Mouse (Mus musculus): Measurements from ENCODE around the gene Fam163a. TPM values are rescaled to one million over a fixed set of nuclear protein-coding genes. Genes with fewer than 3 reads are reported as not detected.

Fam163a gene
- polyA plus RNA-seq, 1 experiment from 2014 or later, result 3.0 TPM

DNA sequence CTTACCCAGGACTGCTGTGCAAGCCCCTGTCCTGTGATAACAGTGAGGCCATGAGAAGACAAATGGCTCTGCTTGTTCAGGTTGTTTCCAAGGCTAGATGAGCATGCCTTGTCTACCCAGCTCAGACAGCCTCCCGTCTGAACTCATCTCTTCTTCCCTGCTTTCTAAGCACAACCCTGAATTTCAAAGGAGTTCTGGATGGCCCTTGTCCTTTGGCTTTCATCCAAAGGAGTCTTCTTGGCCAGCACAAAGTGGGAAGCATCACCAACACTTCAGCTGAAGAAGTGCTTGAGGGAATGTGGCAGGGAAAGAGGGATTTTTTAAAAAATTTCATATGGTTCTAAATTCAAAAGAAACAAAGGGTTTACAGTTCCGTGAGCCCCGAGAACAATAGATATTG is 3.8 kb downstream of the Fam163a start:
- no peaks in the 10 kb centered on the region for H3K36me3 ChIP-seq
- no peak overlapping the region for H3K4me2 ChIP-seq
- peaks cover 33% of the 10 kb centered on the region for H3K4me1 ChIP-seq (replicated peaks)
- H3K9me3 ChIP-seq (replicated peaks), result 0 out of 2 replicates have a peak, but pooled peaks cover 5% of the 10 kb centered on the region
- ATAC-seq (ENCODE audit: insufficient number of reproducible peaks, low FRiP score), result no peak
- no peak overlapping the region for H3K9ac ChIP-seq
- H3K27ac ChIP-seq (ENCODE audit: poor library complexity, severe bottlenecking), result no peak overlapping the region
- no peak overlapping the region for H3K4me3 ChIP-seq
- WGBS, result 80% methylated on average over 3 of the region's 3 CpGs
- H3K27me3 ChIP-seq (replicated peaks), result peaks cover 38% of the 10 kb centered on the region

- WGBS, result 85% methylated on average over 4 of the region's 4 CpGs
- H3K4me3 ChIP-seq, result no peak overlapping the region
- H3K36me3 ChIP-seq, result no peaks in the 10 kb centered on the region
Observed at GRCm38 (mm10) chr1:156197588-156197987, 7.2 kb downstream of the Fam163a start.

DNA sequence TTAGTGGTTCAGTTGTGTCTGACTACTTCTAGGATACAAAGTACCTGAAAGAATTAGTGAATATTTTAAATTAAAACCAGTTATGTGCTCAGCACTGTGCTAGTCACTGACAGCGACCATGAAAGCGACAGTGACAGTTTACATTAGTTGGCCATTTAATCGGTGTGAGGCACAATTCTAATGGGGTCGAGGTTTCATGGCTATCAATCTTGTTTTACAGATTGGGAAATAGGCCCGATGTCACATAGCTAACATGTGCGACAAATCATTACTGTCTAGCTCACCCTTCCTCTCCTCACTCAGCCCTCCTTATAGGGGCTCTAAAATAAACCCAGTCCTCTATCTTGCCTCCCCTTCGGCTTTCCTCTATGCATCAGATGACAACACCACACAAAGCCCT is 11.5 kb downstream of the Fam163a start:
- Histone ChIP-seq H3K9me3 (replicated peaks) (no peaks in the 10 kb centered on the region), H3K36me3 (no peaks in the 10 kb centered on the region), H3K4me2 (no peak overlapping the region), H3K27me3 (replicated peaks) (no peaks in the 10 kb centered on the region), H3K4me3 (no peak overlapping the region), H3K9ac (no peak overlapping the region), H3K4me1 (replicated peaks) (peaks cover 16% of the 10 kb centered on the region), H3K27ac (ENCODE audit: poor library complexity, severe bottlenecking) (no peak overlapping the region)
- WGBS, result 85% methylated on average over 7 of the region's 7 CpGs
- no peak for ATAC-seq (ENCODE audit: insufficient number of reproducible peaks, low FRiP score)

More at GRCm38 (mm10) chr1:156197588-156197987, 7.2 kb downstream of the Fam163a start:
- no peak for ATAC-seq (ENCODE audit: insufficient number of reproducible peaks, low FRiP score)
- Histone ChIP-seq H3K27ac (ENCODE audit: poor library complexity, severe bottlenecking) (no peak overlapping the region), H3K9me3 (replicated peaks) (0 out of 2 replicates have a peak, but pooled peaks cover 5% of the 10 kb centered on the region), H3K9ac (no peak overlapping the region), H3K27me3 (replicated peaks) (peaks cover 5% of the 10 kb centered on the region), H3K4me2 (no peak overlapping the region), H3K4me1 (replicated peaks) (peaks cover 7% of the 10 kb centered on the region; the same call in 1 of the 2 replicates)

DNA sequence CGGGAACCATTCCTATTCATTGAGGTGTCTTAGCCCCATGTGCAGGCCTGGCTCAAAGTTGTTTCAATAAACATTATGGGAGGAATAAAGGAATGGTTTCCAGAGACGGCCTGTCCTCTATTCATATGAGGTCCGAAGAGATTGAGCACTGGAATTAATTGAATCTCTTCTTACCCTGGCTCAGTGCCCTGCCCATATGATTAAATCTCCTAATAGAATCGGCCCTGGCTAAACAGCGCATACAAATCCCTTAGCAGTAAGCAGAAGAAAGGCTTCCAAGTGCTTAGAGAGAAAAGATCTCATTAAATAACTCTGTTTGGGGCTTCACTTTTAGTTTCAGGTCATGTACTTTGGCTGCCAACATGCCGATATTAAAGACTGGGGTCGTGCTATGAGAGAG is 12.0 kb downstream of the Fam163a start:
- peaks cover 21% of the 10 kb centered on the region for H3K4me1 ChIP-seq (replicated peaks)
- 82% methylated on average over 7 of the region's 7 CpGs for WGBS
- no peak overlapping the region for H3K4me2 ChIP-seq
- H3K9me3 ChIP-seq (replicated peaks), result no peaks in the 10 kb centered on the region
- no peak for ATAC-seq (ENCODE audit: insufficient number of reproducible peaks, low FRiP score)
- H3K27me3 ChIP-seq (replicated peaks), result no peaks in the 10 kb centered on the region
- no peak overlapping the region for H3K9ac ChIP-seq
- no peaks in the 10 kb centered on the region for H3K36me3 ChIP-seq
- no peak overlapping the region for H3K4me3 ChIP-seq
- H3K27ac ChIP-seq (ENCODE audit: poor library complexity, severe bottlenecking), result no peak overlapping the region

- Histone ChIP-seq H3K4me3 (no peak overlapping the region), H3K4me1 (replicated peaks) (peaks cover 48% of the 10 kb centered on the region), H3K36me3 (no peaks in the 10 kb centered on the region), H3K4me2 (no peak overlapping the region), H3K9ac (no peak overlapping the region), H3K9me3 (replicated peaks) (0 out of 2 replicates have a peak, but pooled peaks cover 7% of the 10 kb centered on the region), H3K27me3 (replicated peaks) (no peaks in the 10 kb centered on the region), H3K27ac (ENCODE audit: poor library complexity, severe bottlenecking) (no peak overlapping the region)
- ATAC-seq (ENCODE audit: insufficient number of reproducible peaks, low FRiP score), result no peak
- WGBS, result 79% methylated on average over 3 of the region's 3 CpGs
Observed at GRCm38 (mm10) chr1:156186646-156187045, 18.2 kb downstream of the Fam163a start.

- no peaks in the 10 kb centered on the region for H3K27me3 ChIP-seq (replicated peaks)
- ATAC-seq (ENCODE audit: insufficient number of reproducible peaks, low FRiP score), result no peak
- H3K27ac ChIP-seq (ENCODE audit: poor library complexity, severe bottlenecking), result peak overlapping the region; percentile 64; the same call in 1 of the 2 replicates
- H3K9ac ChIP-seq, result no peak overlapping the region
- H3K9me3 ChIP-seq (replicated peaks), result 0 out of 2 replicates have a peak, but pooled peaks cover 7% of the 10 kb centered on the region
- 22% methylated on average over 11 of the region's 11 CpGs for WGBS
- peak overlapping the region; percentile 35 for H3K4me2 ChIP-seq
- peaks cover 61% of the 10 kb centered on the region for H3K4me1 ChIP-seq (replicated peaks)
- H3K4me3 ChIP-seq, result no peak overlapping the region
- no peaks in the 10 kb centered on the region for H3K36me3 ChIP-seq
Observed at GRCm38 (mm10) chr1:156184158-156184571, 20.7 kb downstream of the Fam163a start.

- 0 out of 2 replicates have a peak, but pooled peaks cover 7% of the 10 kb centered on the region for H3K9me3 ChIP-seq (replicated peaks)
- H3K36me3 ChIP-seq, result no peaks in the 10 kb centered on the region
- ATAC-seq (ENCODE audit: insufficient number of reproducible peaks, low FRiP score), result no peak
- H3K27ac ChIP-seq (ENCODE audit: poor library complexity, severe bottlenecking), result peak overlapping the region; percentile 64
- peaks cover 55% of the 10 kb centered on the region for H3K4me1 ChIP-seq (replicated peaks)
- H3K4me2 ChIP-seq, result no peak overlapping the region
- WGBS, result 48% methylated on average over 6 of the region's 6 CpGs
- H3K9ac ChIP-seq, result no peak overlapping the region
- no peak overlapping the region for H3K4me3 ChIP-seq
- H3K27me3 ChIP-seq (replicated peaks), result no peaks in the 10 kb centered on the region
Observed at GRCm38 (mm10) chr1:156183176-156183958, 21.5 kb downstream of the Fam163a start.

GRCm38 (mm10) chr1:156179875-156180274 is 25.0 kb downstream of the Fam163a start:
- H3K4me1 ChIP-seq (replicated peaks), result peaks cover 50% of the 10 kb centered on the region
- H3K9me3 ChIP-seq (replicated peaks), result no peaks in the 10 kb centered on the region
- H3K9ac ChIP-seq, result 0 out of 2 replicates have a peak overlapping the region, but pooled peaks have one; percentile 4
- no peak overlapping the region for H3K4me3 ChIP-seq
- 20% methylated on average over 11 of the region's 11 CpGs for WGBS
- ATAC-seq (ENCODE audit: insufficient number of reproducible peaks, low FRiP score), result peak; percentile 69; the same call in 1 of the 2 replicates
- H3K27me3 ChIP-seq (replicated peaks), result no peaks in the 10 kb centered on the region
- no peaks in the 10 kb centered on the region for H3K36me3 ChIP-seq
- H3K4me2 ChIP-seq, result peak overlapping the region; percentile 34
- peak overlapping the region; percentile 50 for H3K27ac ChIP-seq (ENCODE audit: poor library complexity, severe bottlenecking)

DNA sequence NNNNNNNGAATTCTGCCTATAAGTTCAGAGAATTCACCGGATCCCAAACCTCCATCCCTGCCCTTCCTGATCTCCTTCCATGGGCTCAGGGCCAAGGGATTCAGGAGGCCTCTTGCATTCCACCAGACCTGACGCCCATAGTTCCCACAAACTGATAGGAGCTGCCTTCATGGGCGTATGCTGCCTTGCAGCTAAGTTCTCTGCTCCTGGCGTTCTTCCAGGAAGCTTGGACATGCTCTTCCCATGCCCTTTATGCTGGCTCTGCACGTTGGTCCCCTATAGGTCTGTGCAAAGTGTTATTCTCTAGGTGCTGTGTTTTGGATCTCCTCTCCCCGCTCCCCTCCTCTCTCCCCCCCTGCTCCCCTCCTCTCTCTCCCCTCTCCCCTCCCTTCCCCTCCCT is 36.1 kb downstream of the Fam163a start:
- Histone ChIP-seq H3K9me3 (replicated peaks) (no peaks in the 10 kb centered on the region; the same call in 1 of the 2 replicates), H3K9ac (no peak overlapping the region), H3K27ac (ENCODE audit: poor library complexity, severe bottlenecking) (peak overlapping the region; percentile 56), H3K4me2 (peak overlapping the region; percentile 24), H3K4me3 (no peak overlapping the region), H3K27me3 (replicated peaks) (no peaks in the 10 kb centered on the region), H3K4me1 (replicated peaks) (peaks cover 28% of the 10 kb centered on the region), H3K36me3 (no peaks in the 10 kb centered on the region)
- WGBS, result 19% methylated on average over 6 of the region's 6 CpGs
- ATAC-seq (ENCODE audit: insufficient number of reproducible peaks, low FRiP score), result peak; percentile 69; the same call in 1 of the 2 replicates

GRCm38 (mm10) chr1:156116770-156117169 is 88.1 kb downstream of the Fam163a start:
- H3K36me3 ChIP-seq, result no peaks in the 10 kb centered on the region
- no peak overlapping the region for H3K9ac ChIP-seq
- no peaks in the 10 kb centered on the region for H3K27me3 ChIP-seq (replicated peaks)
- H3K4me2 ChIP-seq, result no peak overlapping the region
- no peak overlapping the region for H3K27ac ChIP-seq (ENCODE audit: poor library complexity, severe bottlenecking)
- H3K9me3 ChIP-seq (replicated peaks), result no peaks in the 10 kb centered on the region
- no peak for ATAC-seq (ENCODE audit: insufficient number of reproducible peaks, low FRiP score)
- H3K4me3 ChIP-seq, result no peak overlapping the region
- WGBS, result 10% methylated on average over 3 of the region's 3 CpGs
- H3K4me1 ChIP-seq (replicated peaks), result peaks cover 21% of the 10 kb centered on the region

DNA sequence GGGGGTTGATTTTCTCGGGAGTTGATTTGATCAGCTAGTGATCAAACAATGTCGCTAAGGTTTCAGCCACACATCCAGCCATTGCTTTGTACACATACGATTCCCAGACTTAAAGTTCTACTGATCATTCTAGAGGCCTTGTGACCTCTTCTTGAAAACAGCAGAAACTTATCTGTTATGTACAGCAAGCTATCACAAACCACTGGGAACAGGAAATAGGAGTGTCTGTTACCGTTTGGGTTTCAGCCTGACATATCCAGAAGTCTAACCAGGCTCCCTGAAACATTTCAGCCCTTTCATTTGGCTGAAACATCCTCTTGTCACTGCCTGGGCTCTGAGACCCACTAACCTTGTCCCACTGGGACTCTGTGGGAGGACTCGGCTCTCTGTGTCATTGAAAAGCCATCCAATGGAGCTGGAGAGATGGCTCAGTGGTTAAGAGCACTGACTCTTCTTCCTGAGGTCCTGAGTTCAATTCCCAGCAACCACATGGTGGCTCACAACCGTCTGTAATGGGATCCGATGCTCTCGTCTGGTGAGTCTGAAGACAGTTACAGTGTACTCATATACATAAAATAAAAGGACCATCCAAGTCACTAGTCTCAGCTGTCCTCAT is 90.8 kb downstream of the Fam163a start:
- Histone ChIP-seq H3K4me2 (no peak overlapping the region), H3K36me3 (no peaks in the 10 kb centered on the region), H3K27ac (ENCODE audit: poor library complexity, severe bottlenecking) (no peak overlapping the region), H3K9ac (no peak overlapping the region), H3K9me3 (replicated peaks) (no peaks in the 10 kb centered on the region), H3K4me1 (replicated peaks) (peaks cover 21% of the 10 kb centered on the region), H3K27me3 (replicated peaks) (no peaks in the 10 kb centered on the region), H3K4me3 (no peak overlapping the region)
- peak; percentile 47; the same call in 1 of the 2 replicates for ATAC-seq (ENCODE audit: insufficient number of reproducible peaks, low FRiP score)
- 53% methylated on average over 8 of the region's 8 CpGs for WGBS
